Mouse (Mus musculus): ENCODE measurements around the gene Ttll2. TPM values are rescaled to one million over a fixed set of nuclear protein-coding genes. Genes with fewer than 3 reads are reported as not detected.
"Not testable (repeated sequence)": the region's sequence is repeated elsewhere in the genome, so short reads cannot be mapped to it uniquely, and the experiment has no call there.

Ttll2 gene
- polyA plus RNA-seq, 1 experiment from 2014 or later = not detected

- not testable (repeated sequence) for ATAC-seq (replicated peaks; ENCODE audit: extremely low read depth, insufficient read depth, low FRiP score); H3K4me1 ChIP-seq (ENCODE audit: control insufficient read depth, insufficient read depth, low read length)
- no CpG with 5 or more reads among the region's 2 CpGs for WGBS
Observed at GRCm38 (mm10) chr17:7388341-7388957, 36.0 kb upstream of the Ttll2 start.

GRCm38 (mm10) chr17:7386016-7386415, 33.5 kb upstream of the Ttll2 start:
- H3K27me3 ChIP-seq (ENCODE audit: control insufficient read depth, insufficient read depth, low read length); H3K4me3 ChIP-seq (ENCODE audit: low read length); H3K27ac ChIP-seq (ENCODE audit: low read length); H3K9me3 ChIP-seq (replicated peaks; ENCODE audit: control insufficient read depth, low read length); H3K9ac ChIP-seq (ENCODE audit: low read length); H3K36me3 ChIP-seq (ENCODE audit: control insufficient read depth, insufficient read depth); H3K4me1 ChIP-seq (ENCODE audit: control insufficient read depth, insufficient read depth, low read length); H3K4me2 ChIP-seq (ENCODE audit: low read depth, low read length); ATAC-seq (replicated peaks; ENCODE audit: extremely low read depth, insufficient read depth, low FRiP score): not testable (repeated sequence)
- WGBS = 76% methylated on average over 8 of the region's 8 CpGs

More at GRCm38 (mm10) chr17:7388341-7388957, 36.0 kb upstream of the Ttll2 start:
- not testable (repeated sequence) for H3K36me3 ChIP-seq (ENCODE audit: control insufficient read depth, insufficient read depth); H3K27me3 ChIP-seq (ENCODE audit: control insufficient read depth, insufficient read depth, low read length); H3K9ac ChIP-seq (ENCODE audit: low read length); H3K4me2 ChIP-seq (ENCODE audit: low read depth, low read length); H3K4me3 ChIP-seq (ENCODE audit: low read length); H3K9me3 ChIP-seq (replicated peaks; ENCODE audit: control insufficient read depth, low read length); H3K27ac ChIP-seq (ENCODE audit: low read length)

GRCm38 (mm10) chr17:7385364-7385763, 32.9 kb upstream of the Ttll2 start, which contains the start of gene Unc93a2:
Gene Unc93a2 (minus strand): TSS chr17:7385464.
- H3K9me3 ChIP-seq (replicated peaks; ENCODE audit: control insufficient read depth, low read length); H3K9ac ChIP-seq (ENCODE audit: low read length); H3K4me1 ChIP-seq (ENCODE audit: control insufficient read depth, insufficient read depth, low read length); H3K4me3 ChIP-seq (ENCODE audit: low read length); H3K27ac ChIP-seq (ENCODE audit: low read length); ATAC-seq (replicated peaks; ENCODE audit: extremely low read depth, insufficient read depth, low FRiP score); H3K27me3 ChIP-seq (ENCODE audit: control insufficient read depth, insufficient read depth, low read length); H3K36me3 ChIP-seq (ENCODE audit: control insufficient read depth, insufficient read depth); H3K4me2 ChIP-seq (ENCODE audit: low read depth, low read length): not testable (repeated sequence)
- WGBS = 80% methylated on average over 3 of the region's 3 CpGs

- H3K4me3 ChIP-seq (ENCODE audit: low read length); H3K36me3 ChIP-seq (ENCODE audit: control insufficient read depth, insufficient read depth); H3K27me3 ChIP-seq (ENCODE audit: control insufficient read depth, insufficient read depth, low read length); H3K4me2 ChIP-seq (ENCODE audit: low read depth, low read length); H3K9me3 ChIP-seq (replicated peaks; ENCODE audit: control insufficient read depth, low read length); H3K9ac ChIP-seq (ENCODE audit: low read length); ATAC-seq (replicated peaks; ENCODE audit: extremely low read depth, insufficient read depth, low FRiP score); H3K27ac ChIP-seq (ENCODE audit: low read length); H3K4me1 ChIP-seq (ENCODE audit: control insufficient read depth, insufficient read depth, low read length): not testable (repeated sequence)
- WGBS = 86% methylated on average over 10 of the region's 13 CpGs
Observed at GRCm38 (mm10) chr17:7383167-7384143, 31.0 kb upstream of the Ttll2 start.

GRCm38 (mm10) chr17:7382711-7383110, 30.2 kb upstream of the Ttll2 start:
- WGBS = 81% methylated on average over 1 of the region's 3 CpGs

GRCm38 (mm10) chr17:7377907-7378306, 25.4 kb upstream of the Ttll2 start:
- H3K27ac ChIP-seq (ENCODE audit: low read length); H3K9ac ChIP-seq (ENCODE audit: low read length); H3K4me3 ChIP-seq (ENCODE audit: low read length); H3K27me3 ChIP-seq (ENCODE audit: control insufficient read depth, insufficient read depth, low read length); H3K36me3 ChIP-seq (ENCODE audit: control insufficient read depth, insufficient read depth); H3K9me3 ChIP-seq (replicated peaks; ENCODE audit: control insufficient read depth, low read length); ATAC-seq (replicated peaks; ENCODE audit: extremely low read depth, insufficient read depth, low FRiP score); H3K4me2 ChIP-seq (ENCODE audit: low read depth, low read length); H3K4me1 ChIP-seq (ENCODE audit: control insufficient read depth, insufficient read depth, low read length): not testable (repeated sequence)
- 22% methylated on average over 2 of the region's 3 CpGs for WGBS

More at GRCm38 (mm10) chr17:7382711-7383110, 30.2 kb upstream of the Ttll2 start:
- not testable (repeated sequence) for H3K4me3 ChIP-seq (ENCODE audit: low read length); ATAC-seq (replicated peaks; ENCODE audit: extremely low read depth, insufficient read depth, low FRiP score); H3K4me2 ChIP-seq (ENCODE audit: low read depth, low read length); H3K27me3 ChIP-seq (ENCODE audit: control insufficient read depth, insufficient read depth, low read length); H3K27ac ChIP-seq (ENCODE audit: low read length); H3K9ac ChIP-seq (ENCODE audit: low read length); H3K4me1 ChIP-seq (ENCODE audit: control insufficient read depth, insufficient read depth, low read length); H3K36me3 ChIP-seq (ENCODE audit: control insufficient read depth, insufficient read depth); H3K9me3 ChIP-seq (replicated peaks; ENCODE audit: control insufficient read depth, low read length)

- H3K36me3 ChIP-seq (ENCODE audit: control insufficient read depth, insufficient read depth); H3K4me3 ChIP-seq (ENCODE audit: low read length); ATAC-seq (replicated peaks; ENCODE audit: extremely low read depth, insufficient read depth, low FRiP score); H3K9ac ChIP-seq (ENCODE audit: low read length); H3K4me1 ChIP-seq (ENCODE audit: control insufficient read depth, insufficient read depth, low read length); H3K27me3 ChIP-seq (ENCODE audit: control insufficient read depth, insufficient read depth, low read length); H3K4me2 ChIP-seq (ENCODE audit: low read depth, low read length); H3K27ac ChIP-seq (ENCODE audit: low read length); H3K9me3 ChIP-seq (replicated peaks; ENCODE audit: control insufficient read depth, low read length): not testable (repeated sequence)
- 82% methylated on average over 1 of the region's 3 CpGs for WGBS
Observed at GRCm38 (mm10) chr17:7376951-7377700, 24.6 kb upstream of the Ttll2 start.

GRCm38 (mm10) chr17:7371879-7372278, 19.4 kb upstream of the Ttll2 start, which contains the start of gene Gm49630:
Gene Gm49630 (minus strand): TSS chr17:7371979.
- not testable (repeated sequence) for H3K36me3 ChIP-seq (ENCODE audit: control insufficient read depth, insufficient read depth); H3K9me3 ChIP-seq (replicated peaks; ENCODE audit: control insufficient read depth, low read length); H3K9ac ChIP-seq (ENCODE audit: low read length); H3K4me1 ChIP-seq (ENCODE audit: control insufficient read depth, insufficient read depth, low read length); H3K27me3 ChIP-seq (ENCODE audit: control insufficient read depth, insufficient read depth, low read length); H3K27ac ChIP-seq (ENCODE audit: low read length); H3K4me3 ChIP-seq (ENCODE audit: low read length); ATAC-seq (replicated peaks; ENCODE audit: extremely low read depth, insufficient read depth, low FRiP score); H3K4me2 ChIP-seq (ENCODE audit: low read depth, low read length)
- WGBS = 80% methylated on average over 3 of the region's 5 CpGs
